Mouse (Mus musculus): ENCODE results near the gene Pde4d.
A peak's percentile ranks its signal among the peaks of the same experiment; 100 is the strongest.

The Pde4d gene

GRCm38 (mm10) chr13:109558341-109559257 lies 1108.9 kb downstream of the Pde4d start:
- DNase-seq (ENCODE audit: low spot score in 2 of 2): no peak

GRCm38 (mm10) chr13:109560261-109560660 lies 1110.5 kb downstream of the Pde4d start:
- DNase-seq (ENCODE audit: low spot score in 2 of 2): no peak

GRCm38 (mm10) chr13:109568638-109569468 lies 1119.1 kb downstream of the Pde4d start:
- DNase-seq (ENCODE audit: low spot score in 2 of 2): no peak

- no peak for DNase-seq (ENCODE audit: low spot score in 2 of 2)
Observed at GRCm38 (mm10) chr13:109569491-109569890, 1119.7 kb downstream of the Pde4d start.

- DNase-seq (ENCODE audit: low spot score in 2 of 2): no peak
Observed at GRCm38 (mm10) chr13:109576725-109577124, 1127.0 kb downstream of the Pde4d start.

GRCm38 (mm10) chr13:109577454-109577853 lies 1127.7 kb downstream of the Pde4d start:
- no peak for DNase-seq (ENCODE audit: low spot score in 2 of 2)

- no peak for DNase-seq (ENCODE audit: low spot score in 2 of 2)
Observed at GRCm38 (mm10) chr13:109577901-109578300, 1128.2 kb downstream of the Pde4d start.

GRCm38 (mm10) chr13:109581284-109582070 lies 1131.7 kb downstream of the Pde4d start:
- DNase-seq (ENCODE audit: low spot score in 2 of 2): no peak

- DNase-seq (ENCODE audit: low spot score in 2 of 2): no peak
Observed at GRCm38 (mm10) chr13:109590048-109590447, 1140.3 kb downstream of the Pde4d start.

GRCm38 (mm10) chr13:109592192-109592797 lies 1142.5 kb downstream of the Pde4d start:
- no peak for DNase-seq (ENCODE audit: low spot score in 2 of 2)

- DNase-seq (ENCODE audit: low spot score in 2 of 2): no peak
Observed at GRCm38 (mm10) chr13:109599711-109600110, 1150.0 kb downstream of the Pde4d start.

GRCm38 (mm10) chr13:109604017-109604416 lies 1154.3 kb downstream of the Pde4d start:
- DNase-seq (ENCODE audit: low spot score in 2 of 2): no peak

GRCm38 (mm10) chr13:109605140-109605539 lies 1155.4 kb downstream of the Pde4d start:
- no peak for DNase-seq (ENCODE audit: low spot score in 2 of 2)

GRCm38 (mm10) chr13:109609106-109609804 lies 1159.5 kb downstream of the Pde4d start:
- DNase-seq (ENCODE audit: low spot score in 2 of 2): no peak

- peak in 1 of 2 experiments; percentile 60 for DNase-seq (ENCODE audit: low spot score in 2 of 2)
Observed at GRCm38 (mm10) chr13:109609805-109610187, 1160.0 kb downstream of the Pde4d start.

GRCm38 (mm10) chr13:109610772-109611171 lies 1161.0 kb downstream of the Pde4d start:
- no peak for DNase-seq (ENCODE audit: low spot score in 2 of 2)

GRCm38 (mm10) chr13:109615213-109615784 lies 1165.6 kb downstream of the Pde4d start:
- DNase-seq (ENCODE audit: low spot score in 2 of 2): no peak

GRCm38 (mm10) chr13:109615785-109616281 lies 1166.1 kb downstream of the Pde4d start:
- DNase-seq (ENCODE audit: low spot score in 2 of 2): no peak

- no peak for DNase-seq (ENCODE audit: low spot score in 2 of 2)
Observed at GRCm38 (mm10) chr13:109619158-109619657, 1169.5 kb downstream of the Pde4d start.

GRCm38 (mm10) chr13:109622207-109622606 lies 1172.5 kb downstream of the Pde4d start:
- DNase-seq (ENCODE audit: low spot score in 2 of 2): no peak

Measured in frontal cortex, postnatal 10 days (tissue).